Mouse (Mus musculus): ENCODE results near the gene Pgpep1l. TPM values are rescaled to one million over a fixed set of nuclear protein-coding genes. Genes with fewer than 3 reads are reported as not detected.

The Pgpep1l gene
- polyA plus RNA-seq, 1 experiment from 2014 or later, result not detected

- Histone ChIP-seq H3K27ac (no peak overlapping the region), H3K36me3 (ENCODE audit: poor library complexity, severe bottlenecking) (no peaks in the 10 kb centered on the region), H3K9ac (no peak overlapping the region), H3K4me2 (no peak overlapping the region), H3K4me1 (peaks cover 10% of the 10 kb centered on the region), H3K4me3 (no peak overlapping the region), H3K9me3 (replicated peaks) (no peaks in the 10 kb centered on the region), H3K27me3 (peaks cover 21% of the 10 kb centered on the region)
- no peak for ATAC-seq
- WGBS, result 92% methylated on average over 6 of the region's 6 CpGs
Measured at GRCm38 (mm10) chr7:68271816-68272215, 7.8 kb upstream of the Pgpep1l start.

- H3K27ac ChIP-seq, result no peak overlapping the region
- H3K4me2 ChIP-seq, result no peak overlapping the region
- peaks cover 16% of the 10 kb centered on the region for H3K27me3 ChIP-seq
- 74% methylated on average over 4 of the region's 4 CpGs for WGBS
- H3K4me3 ChIP-seq, result no peak overlapping the region
- H3K4me1 ChIP-seq, result 0 out of 2 replicates have a peak, but pooled peaks cover under 1% of the 10 kb centered on the region
- H3K36me3 ChIP-seq (ENCODE audit: poor library complexity, severe bottlenecking), result no peaks in the 10 kb centered on the region
- no peak overlapping the region for H3K9ac ChIP-seq
- ATAC-seq, result no peak
- H3K9me3 ChIP-seq (replicated peaks), result no peaks in the 10 kb centered on the region
Measured at GRCm38 (mm10) chr7:68270551-68270950, 6.5 kb upstream of the Pgpep1l start.

- Histone ChIP-seq H3K36me3 (ENCODE audit: poor library complexity, severe bottlenecking) (no peaks in the 10 kb centered on the region), H3K9me3 (replicated peaks) (no peaks in the 10 kb centered on the region), H3K4me2 (no peak overlapping the region), H3K4me1 (peaks cover 16% of the 10 kb centered on the region), H3K27me3 (peaks cover 25% of the 10 kb centered on the region), H3K9ac (no peak overlapping the region), H3K4me3 (no peak overlapping the region), H3K27ac (no peak overlapping the region)
- WGBS, result 43% methylated on average over 6 of the region's 6 CpGs
- ATAC-seq, result no peak
Measured at GRCm38 (mm10) chr7:68266691-68267090, 2.7 kb upstream of the Pgpep1l start.

- Histone ChIP-seq H3K9ac (no peak overlapping the region), H3K27me3 (peaks cover 25% of the 10 kb centered on the region), H3K9me3 (replicated peaks) (no peaks in the 10 kb centered on the region), H3K4me1 (peaks cover 16% of the 10 kb centered on the region), H3K4me2 (no peak overlapping the region), H3K27ac (no peak overlapping the region), H3K36me3 (ENCODE audit: poor library complexity, severe bottlenecking) (no peaks in the 10 kb centered on the region), H3K4me3 (no peak overlapping the region)
- WGBS, result 15% methylated on average over 7 of the region's 7 CpGs
- ATAC-seq, result no peak
Measured at GRCm38 (mm10) chr7:68265391-68265790, 1.4 kb upstream of the Pgpep1l start.

GRCm38 (mm10) chr7:68264531-68264930 is 498 bp upstream of the Pgpep1l start:
- Histone ChIP-seq H3K4me2 (peak overlapping the region; percentile 63), H3K4me3 (peak overlapping the region; percentile 31; the same call in 1 of the 2 replicates), H3K9ac (no peak overlapping the region), H3K9me3 (replicated peaks) (no peaks in the 10 kb centered on the region), H3K27ac (no peak overlapping the region), H3K4me1 (peaks cover 16% of the 10 kb centered on the region), H3K36me3 (ENCODE audit: poor library complexity, severe bottlenecking) (no peaks in the 10 kb centered on the region), H3K27me3 (peaks cover 25% of the 10 kb centered on the region)
- 20% methylated on average over 14 of the region's 14 CpGs for WGBS
- ATAC-seq, result peak; percentile 66

- no peak for ATAC-seq
- H3K9me3 ChIP-seq (replicated peaks), result no peaks in the 10 kb centered on the region
- peak overlapping the region; percentile 31 for H3K4me3 ChIP-seq
- H3K27me3 ChIP-seq, result peaks cover 25% of the 10 kb centered on the region
- no peak overlapping the region for H3K27ac ChIP-seq
- no peak overlapping the region for H3K9ac ChIP-seq
- H3K4me1 ChIP-seq, result peaks cover 16% of the 10 kb centered on the region
- peak overlapping the region; percentile 63 for H3K4me2 ChIP-seq
- H3K36me3 ChIP-seq (ENCODE audit: poor library complexity, severe bottlenecking), result no peaks in the 10 kb centered on the region
- 55% methylated on average over 8 of the region's 8 CpGs for WGBS
Measured at GRCm38 (mm10) chr7:68263346-68264027, 546 bp downstream of the Pgpep1l start.

- 75% methylated on average over 8 of the region's 8 CpGs for WGBS
- ATAC-seq, result no peak
- Histone ChIP-seq H3K4me3 (no peak overlapping the region), H3K27ac (no peak overlapping the region), H3K9ac (no peak overlapping the region), H3K9me3 (replicated peaks) (no peaks in the 10 kb centered on the region), H3K4me2 (no peak overlapping the region), H3K36me3 (ENCODE audit: poor library complexity, severe bottlenecking) (no peaks in the 10 kb centered on the region), H3K27me3 (peaks cover 25% of the 10 kb centered on the region), H3K4me1 (peaks cover 16% of the 10 kb centered on the region)
Measured at GRCm38 (mm10) chr7:68262612-68263200, 1.3 kb downstream of the Pgpep1l start.

- peaks cover 11% of the 10 kb centered on the region; the same call in 1 of the 2 replicates for H3K27me3 ChIP-seq
- no peak overlapping the region for H3K9ac ChIP-seq
- no peaks in the 10 kb centered on the region for H3K36me3 ChIP-seq (ENCODE audit: poor library complexity, severe bottlenecking)
- ATAC-seq, result no peak
- H3K4me2 ChIP-seq, result no peak overlapping the region
- H3K4me1 ChIP-seq, result peaks cover 11% of the 10 kb centered on the region
- H3K27ac ChIP-seq, result no peak overlapping the region
- no peak overlapping the region for H3K4me3 ChIP-seq
- WGBS, result 83% methylated on average over 6 of the region's 6 CpGs
- H3K9me3 ChIP-seq (replicated peaks), result no peaks in the 10 kb centered on the region
Measured at GRCm38 (mm10) chr7:68259523-68260081, 4.4 kb downstream of the Pgpep1l start.

- Histone ChIP-seq H3K4me3 (no peak overlapping the region), H3K4me2 (no peak overlapping the region), H3K36me3 (ENCODE audit: poor library complexity, severe bottlenecking) (no peaks in the 10 kb centered on the region), H3K9ac (no peak overlapping the region), H3K4me1 (peaks cover under 1% of the 10 kb centered on the region; the same call in 1 of the 2 replicates), H3K27ac (no peak overlapping the region), H3K27me3 (0 out of 2 replicates have a peak, but pooled peaks cover 4% of the 10 kb centered on the region), H3K9me3 (replicated peaks) (no peaks in the 10 kb centered on the region)
- WGBS, result 87% methylated on average over 17 of the region's 17 CpGs
- no peak for ATAC-seq
Measured at GRCm38 (mm10) chr7:68258326-68259150, 5.5 kb downstream of the Pgpep1l start.

- Histone ChIP-seq H3K4me2 (no peak overlapping the region), H3K4me3 (no peak overlapping the region), H3K9ac (no peak overlapping the region), H3K9me3 (replicated peaks) (no peaks in the 10 kb centered on the region), H3K27ac (no peak overlapping the region), H3K27me3 (no peaks in the 10 kb centered on the region), H3K4me1 (no peaks in the 10 kb centered on the region), H3K36me3 (ENCODE audit: poor library complexity, severe bottlenecking) (no peaks in the 10 kb centered on the region)
- WGBS, result 63% methylated on average over 2 of the region's 2 CpGs
- ATAC-seq, result no peak
Measured at GRCm38 (mm10) chr7:68257767-68258166, 6.3 kb downstream of the Pgpep1l start.

GRCm38 (mm10) chr7:68250902-68251301 is 13.1 kb downstream of the Pgpep1l start:
- no peaks in the 10 kb centered on the region for H3K27me3 ChIP-seq
- H3K4me3 ChIP-seq, result no peak overlapping the region
- H3K9me3 ChIP-seq (replicated peaks), result no peaks in the 10 kb centered on the region
- ATAC-seq, result no peak
- WGBS, result 92% methylated on average over 3 of the region's 3 CpGs
- H3K27ac ChIP-seq, result no peak overlapping the region
- no peak overlapping the region for H3K9ac ChIP-seq
- H3K4me2 ChIP-seq, result no peak overlapping the region
- no peaks in the 10 kb centered on the region for H3K36me3 ChIP-seq (ENCODE audit: poor library complexity, severe bottlenecking)
- H3K4me1 ChIP-seq, result no peaks in the 10 kb centered on the region

- H3K4me2 ChIP-seq, result no peak overlapping the region
- no peaks in the 10 kb centered on the region for H3K27me3 ChIP-seq
- H3K4me1 ChIP-seq, result no peaks in the 10 kb centered on the region
- no peak for ATAC-seq
- no peak overlapping the region for H3K9ac ChIP-seq
- WGBS, result 80% methylated on average over 1 of the region's 1 CpGs
- H3K9me3 ChIP-seq (replicated peaks), result no peaks in the 10 kb centered on the region
- no peaks in the 10 kb centered on the region for H3K36me3 ChIP-seq (ENCODE audit: poor library complexity, severe bottlenecking)
- no peak overlapping the region for H3K27ac ChIP-seq
- H3K4me3 ChIP-seq, result no peak overlapping the region
Measured at GRCm38 (mm10) chr7:68250411-68250810, 13.6 kb downstream of the Pgpep1l start.

Data from forebrain, embryonic 13.5 days (tissue).